Mouse (Mus musculus) stomach, postnatal 0 days (tissue): Measurements from ENCODE around the gene Cask.

Source experiments
- CTCF ChIP-seq: IDR thresholded peaks from 2 replicates; pipeline ENCODE4 v1.5.1; 2016; ENCODE audit warnings: antibody characterized with exemption, low read depth, mild to moderate bottlenecking, moderate library complexity
- EP300 ChIP-seq: optimal IDR thresholded peaks from 2 replicates; pipeline ENCODE3; 2016; ENCODE audit warnings: antibody characterized with exemption

GRCm38 (mm10) chrX:13494892-13495703 lies 356.1 kb downstream of the Cask start:
- TF ChIP-seq CTCF (no peak), EP300 (no peak)
